Comparison of ENCODE assay signal across 18 mouse cellular contexts in the genomic region with DNA sequence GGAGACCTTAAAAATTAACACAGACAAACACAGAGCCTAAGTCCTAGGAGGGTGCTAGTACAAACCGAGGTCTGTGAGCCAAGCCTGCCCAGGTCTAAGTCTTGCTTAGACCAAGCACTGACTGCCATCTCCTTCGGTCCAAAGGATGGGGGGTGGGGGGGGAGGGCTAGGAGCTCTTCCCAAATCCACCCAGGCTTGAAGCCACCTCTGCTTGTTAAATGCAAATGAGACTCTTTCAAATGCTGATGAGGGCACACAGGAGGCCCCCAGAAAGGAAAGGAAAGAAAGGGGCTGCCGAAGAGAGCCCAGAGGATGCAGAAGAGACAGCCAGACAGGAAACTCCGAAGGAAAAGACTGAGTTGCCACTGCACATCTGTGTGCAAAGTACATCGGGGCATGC. TPM values are rescaled to one million over a fixed set of nuclear protein-coding genes. Genes with fewer than 3 reads are reported as not detected.
DNase-seq lines count a peak whose midpoint lies in the region; ATAC-seq and TF ChIP-seq lines count a peak whose summit lies in the region.
"Had no signal": no experiment of that assay in that cellular context is flagged by ENCODE, and none has a peak within 500 bp of the region (broad histone marks: within the 10 kb centered on the region; RNA-seq: fewer than 3 reads in every experiment).

No protein-coding gene starts in this region.

- no peaks in the 10 kb centered on the region for H3K36me3 ChIP-seq in limb, embryonic 11.5 days (ENCODE audit: control insufficient read depth, insufficient read depth, low read length)
- no peaks in the 10 kb centered on the region for H3K36me3 ChIP-seq in limb, embryonic 10.5 days
- no peaks in the 10 kb centered on the region for H3K36me3 ChIP-seq in ES-E14 (ENCODE audit: control insufficient read depth, insufficient read depth, low read length, poor library complexity, severe bottlenecking)
- no peaks in the 10 kb centered on the region for H3K36me3 ChIP-seq in forebrain, embryonic 13.5 days (ENCODE audit: poor library complexity, severe bottlenecking)
- no peaks in the 10 kb centered on the region for H3K36me3 ChIP-seq in hindbrain, embryonic 16.5 days (ENCODE audit: control insufficient read depth, insufficient read depth, low read length)
- H3K36me3 ChIP-seq: G1E had no signal

- no peak for DNase-seq in limb, embryonic 11.5 days (ENCODE audit: low spot score)
- no peak for DNase-seq in limb, embryonic 10.5 days (ENCODE audit: low spot score)
- DNase-seq in ES-E14 (ENCODE audit: low read depth, low spot score) = peak; percentile 77
- DNase-seq in thymus, adult 18-20 months = no peak
- no peak for DNase-seq in adrenal gland, postnatal 4 days (ENCODE audit: low spot score in 2 of 2)
- DNase-seq in left cerebral cortex, postnatal 14 days (ENCODE audit: low spot score in 2 of 2) = no peak
- DNase-seq: adrenal gland, postnatal 14 days; cerebellum, postnatal 14 days; heart, adult 18-20 months; lung, adult 2 months had no signal

- no peak overlapping the region for H3K4me2 ChIP-seq in limb, embryonic 11.5 days (ENCODE audit: low read depth, severe bottlenecking)
- peak overlapping the region; percentile 44 for H3K4me2 ChIP-seq in forebrain, embryonic 13.5 days
- H3K4me2 ChIP-seq in hindbrain, embryonic 16.5 days (ENCODE audit: low read length) = no peak overlapping the region

- H3K27ac ChIP-seq in limb, embryonic 11.5 days (replicated peaks; ENCODE audit: low read depth, low read length) = no peak overlapping the region
- no peak overlapping the region for H3K27ac ChIP-seq in limb, embryonic 10.5 days
- no peak overlapping the region for H3K27ac ChIP-seq in ES-E14 (ENCODE audit: insufficient read depth, low read depth, low read length, poor library complexity, severe bottlenecking)
- peak overlapping the region; percentile 72 for H3K27ac ChIP-seq in forebrain, embryonic 13.5 days
- peak overlapping the region; percentile 31; the same call in 1 of the 2 replicates for H3K27ac ChIP-seq in hindbrain, embryonic 16.5 days (ENCODE audit: low read depth, low read length)
- H3K27ac ChIP-seq: left cerebral cortex, adult 2 months had no signal

- H3K4me1 ChIP-seq in limb, embryonic 11.5 days (ENCODE audit: control insufficient read depth, insufficient read depth, low read length) = no peaks in the 10 kb centered on the region
- H3K4me1 ChIP-seq in limb, embryonic 10.5 days = peaks cover 8% of the 10 kb centered on the region; the same call in 1 of the 2 replicates
- peaks cover 4 to 17% of the 10 kb centered on the region in 2 experiments; a peak in 3 of 4 replicates for H3K4me1 ChIP-seq in ES-E14 (ENCODE audit: control insufficient read depth in 2 of 2, insufficient read depth in 2 of 2, low read length in 2 of 2, poor library complexity in 1 of 2)
- H3K4me1 ChIP-seq in forebrain, embryonic 13.5 days = peaks cover 30% of the 10 kb centered on the region
- peaks cover 5% of the 10 kb centered on the region for H3K4me1 ChIP-seq in hindbrain, embryonic 16.5 days (ENCODE audit: control insufficient read depth, insufficient read depth, low read depth, low read length)

- no peaks in the 10 kb centered on the region for H3K9me3 ChIP-seq in limb, embryonic 11.5 days (ENCODE audit: control insufficient read depth, low read length)
- H3K9me3 ChIP-seq in limb, embryonic 10.5 days (replicated peaks) = no peaks in the 10 kb centered on the region; the same call in 1 of the 2 replicates
- H3K9me3 ChIP-seq in ES-E14 (ENCODE audit: control insufficient read depth, insufficient read depth, low read depth, low read length) = no peaks in the 10 kb centered on the region
- H3K9me3 ChIP-seq in forebrain, embryonic 13.5 days (replicated peaks) = peaks cover 6% of the 10 kb centered on the region
- no peaks in the 10 kb centered on the region for H3K9me3 ChIP-seq in hindbrain, embryonic 16.5 days (ENCODE audit: control insufficient read depth, low read length)
- H3K9me3 ChIP-seq: G1E had no signal

- H3K9ac ChIP-seq in limb, embryonic 11.5 days (ENCODE audit: low read length) = 0 out of 2 replicates have a peak overlapping the region, but pooled peaks have one; percentile 1
- H3K9ac ChIP-seq in ES-E14 (ENCODE audit: insufficient read depth, low read depth, low read length, poor library complexity, severe bottlenecking) = no peak overlapping the region
- H3K9ac ChIP-seq in forebrain, embryonic 13.5 days = peak overlapping the region; percentile 41
- H3K9ac ChIP-seq in hindbrain, embryonic 16.5 days (ENCODE audit: low read depth, low read length) = no peak overlapping the region

- no peaks in the 10 kb centered on the region for H3K27me3 ChIP-seq in limb, embryonic 11.5 days (ENCODE audit: control insufficient read depth, insufficient read depth, low read length)
- peaks cover 20% of the 10 kb centered on the region; the same call in 1 of the 2 replicates for H3K27me3 ChIP-seq in limb, embryonic 10.5 days (ENCODE audit: low read depth, poor library complexity, severe bottlenecking)
- no peaks in the 10 kb centered on the region for H3K27me3 ChIP-seq in forebrain, embryonic 13.5 days
- H3K27me3 ChIP-seq in hindbrain, embryonic 16.5 days (replicated peaks; ENCODE audit: control insufficient read depth, insufficient read depth, low read length) = no peaks in the 10 kb centered on the region

- no peak for ATAC-seq in limb, embryonic 11.5 days (ENCODE audit: insufficient number of reproducible peaks, low FRiP score, low TSS enrichment, low read depth)
- peak; percentile 62 for ATAC-seq in forebrain, embryonic 13.5 days
- peak; percentile 67 for ATAC-seq in hindbrain, embryonic 16.5 days

- in situ Hi-C loops in ES-E14 (cut with MboI; ENCODE audit: low sequenced_read_pairs in 2 of 2, unreplicated experiment in 2 of 2) = no loop called here

- no peak overlapping the region for H3K4me3 ChIP-seq in limb, embryonic 11.5 days (ENCODE audit: low read depth, low read length)
- H3K4me3 ChIP-seq in limb, embryonic 10.5 days = no peak overlapping the region
- H3K4me3 ChIP-seq in ES-E14 (ENCODE audit: insufficient read depth in 1 of 2, low read depth in 1 of 2, low read length in 2 of 2, poor library complexity in 1 of 2, severe bottlenecking in 1 of 2) = no peak overlapping the region
- no peak overlapping the region for H3K4me3 ChIP-seq in forebrain, embryonic 13.5 days
- H3K4me3 ChIP-seq in hindbrain, embryonic 16.5 days (ENCODE audit: low read length) = no peak overlapping the region
- H3K4me3 ChIP-seq: left cerebral cortex, adult 2 months had no signal

- intact Hi-C loops in left cerebral cortex, postnatal 14 days (cut with DNase I) = no loop called here

- WGBS in limb, embryonic 11.5 days = 14% methylated on average over 5 of the region's 5 CpGs
- WGBS in limb, embryonic 10.5 days = 12% methylated on average over 5 of the region's 5 CpGs
- WGBS in forebrain, embryonic 13.5 days = 2% methylated on average over 5 of the region's 5 CpGs
- WGBS in hindbrain, embryonic 16.5 days = 4% methylated on average over 5 of the region's 5 CpGs

TF ChIP-seq in ES-E14, 5 proteins besides CTCF, POLR2A, EP300 and RAD21:
- TF ChIP-seq ZNF384 (IDR thresholded peaks at IDR 0.05; ENCODE audit: low read depth, low read length) = no peak
- no peak for TF ChIP-seq CHD2 (IDR thresholded peaks at IDR 0.05; ENCODE audit: low read depth, low read length)
- no peak for TF ChIP-seq MAFK (IDR thresholded peaks at IDR 0.05; ENCODE audit: insufficient read depth, low read depth, low read length)

RNA-seq across cellular contexts. Expression of gene Gng13, which starts 37.2 kb away (rescaled TPM):
- 3.2 and 9.7 TPM in 2 replicates for polyA plus RNA-seq in limb, embryonic 11.5 days (2014; fragmentation: Nextera tagmentation; extraction: Ambion mirVana)
- 2.0 TPM in 2 replicates for polyA plus RNA-seq in limb, embryonic 10.5 days (2016; fragmentation: Nextera tagmentation; extraction: Ambion mirVana)
- 9.9 and 14.5 TPM in 2 replicates for total RNA-seq in ES-E14 (2012; rRNA removed)
- 0.61 TPM in 1 of 2 replicates, not detected in the other for polyA plus RNA-seq in forebrain, embryonic 13.5 days (2015; fragmentation: Nextera tagmentation; extraction: Ambion mirVana)
- polyA plus RNA-seq in hindbrain, embryonic 16.5 days (2015; fragmentation: Nextera tagmentation; extraction: Ambion mirVana) = 5.5 and 11.3 TPM in 2 replicates
- total RNA-seq in adrenal gland, postnatal 4 days (2021) = 1 to 10 TPM in 1 of 2 experiments, not detected in 1; 1.8 TPM
- 100 to 1,000 TPM; 125 to 154 TPM for total RNA-seq in left cerebral cortex, postnatal 14 days (2021)
- total RNA-seq: adrenal gland, postnatal 14 days; gastrocnemius, adult 18-20 months; liver, adult 2 months had no signal
- polyA plus RNA-seq: G1E; liver, adult 2 months; lung, adult 2 months had no signal

RNA-seq across cellular contexts. Expression of gene Chtf18, which starts 47.4 kb away (rescaled TPM):
- polyA plus RNA-seq in limb, embryonic 11.5 days (2014; fragmentation: Nextera tagmentation; extraction: Ambion mirVana) = 29.1 and 31.5 TPM in 2 replicates
- 68.5 and 71.9 TPM in 2 replicates for polyA plus RNA-seq in limb, embryonic 10.5 days (2016; fragmentation: Nextera tagmentation; extraction: Ambion mirVana)
- 102 and 151 TPM in 2 replicates for total RNA-seq in ES-E14 (2012; rRNA removed)
- polyA plus RNA-seq in forebrain, embryonic 13.5 days (2015; fragmentation: Nextera tagmentation; extraction: Ambion mirVana) = 24.6 and 30.1 TPM in 2 replicates
- polyA plus RNA-seq in hindbrain, embryonic 16.5 days (2015; fragmentation: Nextera tagmentation; extraction: Ambion mirVana) = 6.4 and 7.4 TPM in 2 replicates
- total RNA-seq in adrenal gland, postnatal 4 days (2021) = 10 to 100 TPM; 16.2 to 17.7 TPM
- 1 to 10 TPM; 1.9 to 4.3 TPM for total RNA-seq in left cerebral cortex, postnatal 14 days (2021)

RNA-seq across cellular contexts. Expression of gene Rpusd1, which starts 47.7 kb away (rescaled TPM):
- 20.4 and 23.4 TPM in 2 replicates for polyA plus RNA-seq in limb, embryonic 11.5 days (2014; fragmentation: Nextera tagmentation; extraction: Ambion mirVana)
- 24.8 and 27.0 TPM in 2 replicates for polyA plus RNA-seq in limb, embryonic 10.5 days (2016; fragmentation: Nextera tagmentation; extraction: Ambion mirVana)
- 7.6 and 8.7 TPM in 2 replicates for total RNA-seq in ES-E14 (2012; rRNA removed)
- polyA plus RNA-seq in forebrain, embryonic 13.5 days (2015; fragmentation: Nextera tagmentation; extraction: Ambion mirVana) = 22.3 and 24.7 TPM in 2 replicates
- 32.9 and 33.0 TPM in 2 replicates for polyA plus RNA-seq in hindbrain, embryonic 16.5 days (2015; fragmentation: Nextera tagmentation; extraction: Ambion mirVana)
- total RNA-seq in adrenal gland, postnatal 4 days (2021) = 10 to 100 TPM; 16.6 to 18.2 TPM
- total RNA-seq in left cerebral cortex, postnatal 14 days (2021) = 10 to 100 TPM; 34.2 to 35.5 TPM

RNA-seq across cellular contexts. Expression of gene Mslnl, which starts 56.0 kb away (rescaled TPM):
- polyA plus RNA-seq in limb, embryonic 11.5 days (2014; fragmentation: Nextera tagmentation; extraction: Ambion mirVana) = not detected in 2 replicates
- not detected in 2 replicates for polyA plus RNA-seq in limb, embryonic 10.5 days (2016; fragmentation: Nextera tagmentation; extraction: Ambion mirVana)
- total RNA-seq in ES-E14 (2012; rRNA removed) = 0.27 and 0.58 TPM in 2 replicates
- polyA plus RNA-seq in forebrain, embryonic 13.5 days (2015; fragmentation: Nextera tagmentation; extraction: Ambion mirVana) = not detected in 2 replicates
- not detected in 2 replicates for polyA plus RNA-seq in hindbrain, embryonic 16.5 days (2015; fragmentation: Nextera tagmentation; extraction: Ambion mirVana)
- not detected for total RNA-seq in adrenal gland, postnatal 4 days (2021)
- total RNA-seq in left cerebral cortex, postnatal 14 days (2021) = not detected
- total RNA-seq: adrenal gland, postnatal 14 days; G1E; gastrocnemius, adult 18-20 months; heart, adult 18-20 months; liver, adult 2 months had no signal
- polyA plus RNA-seq: G1E; intestine, embryonic 14.5 days; kidney, embryonic 14.5 days; liver, adult 2 months had no signal

Comparison
In these comparisons a context has a peak if more than half of its experiments do, and no peak if none do; other contexts are left out.
1. H3K27ac ChIP-seq: peak in forebrain, embryonic 13.5 days (single experiment) and hindbrain, embryonic 16.5 days (single experiment); none in limb, embryonic 11.5 days (single experiment), limb, embryonic 10.5 days (single experiment) and ES-E14 (single experiment).
2. H3K9ac ChIP-seq: peak in limb, embryonic 11.5 days (single experiment) and forebrain, embryonic 13.5 days (single experiment); none in ES-E14 (single experiment) and hindbrain, embryonic 16.5 days (single experiment).